Mouse (Mus musculus): Measurements from ENCODE around the gene Mst1r.

The Mst1r gene

GRCm38 (mm10) chr9:107960928-107961327 is 54.3 kb downstream of the Mst1r start:
- TF ChIP-seq GATA4 (IDR thresholded peaks at IDR 0.05; ENCODE audit: insufficient replicate concordance, low read length): no peak

- no peak for TF ChIP-seq GATA4 (IDR thresholded peaks at IDR 0.05; ENCODE audit: insufficient replicate concordance, low read length)
Measured at GRCm38 (mm10) chr9:107961351-107961762, 54.7 kb downstream of the Mst1r start.

- TF ChIP-seq GATA4 (IDR thresholded peaks at IDR 0.05; ENCODE audit: insufficient replicate concordance, low read length): no peak
Measured at GRCm38 (mm10) chr9:107961881-107962280, 55.2 kb downstream of the Mst1r start.

- TF ChIP-seq GATA4 (IDR thresholded peaks at IDR 0.05; ENCODE audit: insufficient replicate concordance, low read length): no peak
Measured at GRCm38 (mm10) chr9:107962916-107963315, 56.2 kb downstream of the Mst1r start.

- TF ChIP-seq GATA4 (IDR thresholded peaks at IDR 0.05; ENCODE audit: insufficient replicate concordance, low read length): no peak
Measured at GRCm38 (mm10) chr9:107963700-107964099, 57.0 kb downstream of the Mst1r start.

- no peak for TF ChIP-seq GATA4 (IDR thresholded peaks at IDR 0.05; ENCODE audit: insufficient replicate concordance, low read length)
Measured at GRCm38 (mm10) chr9:107964681-107965080, 58.0 kb downstream of the Mst1r start.

- TF ChIP-seq GATA4 (IDR thresholded peaks at IDR 0.05; ENCODE audit: insufficient replicate concordance, low read length): no peak
Measured at GRCm38 (mm10) chr9:107966676-107967075, 60.0 kb downstream of the Mst1r start.

GRCm38 (mm10) chr9:107967437-107967836 is 60.8 kb downstream of the Mst1r start:
- no peak for TF ChIP-seq GATA4 (IDR thresholded peaks at IDR 0.05; ENCODE audit: insufficient replicate concordance, low read length)

GRCm38 (mm10) chr9:107968531-107968930 is 61.9 kb downstream of the Mst1r start:
- TF ChIP-seq GATA4 (IDR thresholded peaks at IDR 0.05; ENCODE audit: insufficient replicate concordance, low read length): no peak
